Mouse (Mus musculus) MEL (cell line): ENCODE measurements at regions not wholly inside any gene's neighbourhood (a gene's known extent, or its start where the extent isn't known, plus 50 kb on each side); places are given as distances from the start of the nearest gene placed in this dataset.

Experiments used
- DNase-seq: peaks from one replicate; pipeline ENCODE4 v3.0.0; 2011; ENCODE audit warnings: low read depth, low spot score
- H3K27ac ChIP-seq: 2 replicates; pipeline ENCODE4 v1.5.1; 2012; ENCODE audit warnings: low read depth, mild to moderate bottlenecking, control low read depth, low read length, moderate library complexity; ENCODE audit not compliant: control insufficient read depth
- H3K27me3 ChIP-seq, 2 experiments: fragments of 150-350 bp in 1 of 2; sonication (generic) in 1 of 2; 2 replicates each; pipeline ENCODE4 v1.6.1; 2012; ENCODE audit warnings: low read length in 2 of 2, mild to moderate bottlenecking in 2 of 2, improper control_type of control experiment in 1 of 2, moderate library complexity in 1 of 2; ENCODE audit not compliant: insufficient read depth in 2 of 2, control insufficient read depth in 1 of 2
- H3K36me3 ChIP-seq, 2 experiments: 2 replicates each; pipeline ENCODE4 v1.6.1; 2012 to 2014; ENCODE audit warnings: low read length in 2 of 2, improper control_type of control experiment in 1 of 2, inconsistent platforms in 1 of 2, mild to moderate bottlenecking in 1 of 2; ENCODE audit not compliant: insufficient read depth in 2 of 2, control insufficient read depth in 1 of 2
- H3K4me1 ChIP-seq, 2 experiments: fragments of 150-350 bp in 1 of 2; sonication (generic) in 1 of 2; 2 replicates each; pipeline ENCODE4 v1.6.1; 2012; ENCODE audit warnings: low read length in 2 of 2, improper control_type of control experiment in 1 of 2, mild to moderate bottlenecking in 1 of 2; ENCODE audit not compliant: insufficient read depth in 2 of 2, control insufficient read depth in 1 of 2
- H3K4me3 ChIP-seq, 2 experiments: fragments of 150-350 bp in 1 of 2; sonication (generic) in 1 of 2; 2 replicates each; pipeline ENCODE4 v1.5.1; 2012; ENCODE audit warnings: low read depth in 2 of 2, low read length in 2 of 2, mild to moderate bottlenecking in 2 of 2, moderate library complexity in 2 of 2, control low read depth in 1 of 2, improper control_type of control experiment in 1 of 2; ENCODE audit not compliant: control insufficient read depth in 1 of 2, insufficient read depth in 1 of 2
- H3K79me2 ChIP-seq: 2 replicates; pipeline ENCODE4 v1.6.1; 2012; ENCODE audit warnings: mild to moderate bottlenecking, low read length, moderate library complexity; ENCODE audit not compliant: control insufficient read depth, poor library complexity, insufficient read depth
- H3K9ac ChIP-seq: 2 replicates; pipeline ENCODE4 v1.6.1; 2012; ENCODE audit warnings: low read depth, mild to moderate bottlenecking, control low read depth, low read length, moderate library complexity; ENCODE audit not compliant: control insufficient read depth, poor library complexity, severe bottlenecking
- H3K9me3 ChIP-seq: fragments of 150-350 bp; sonication (generic); replicated peaks from 2 replicates; pipeline ENCODE4 v1.6.1; 2012; ENCODE audit warnings: mild to moderate bottlenecking, low read length, improper control_type of control experiment, moderate library complexity; ENCODE audit not compliant: insufficient read depth
- BHLHE40 ChIP-seq: IDR thresholded peaks from 2 replicates; pipeline ENCODE4 v1.6.1; 2012; ENCODE audit warnings: low read depth, mild to moderate bottlenecking, inconsistent platforms, low read length, improper control_type of control experiment, borderline replicate concordance
- CHD1 ChIP-seq: IDR thresholded peaks from 2 replicates; pipeline ENCODE4 v1.6.1; 2012; ENCODE audit warnings: low read depth, mild to moderate bottlenecking, inconsistent platforms, low read length, improper control_type of control experiment
- CHD2 ChIP-seq: IDR thresholded peaks from 2 replicates; pipeline ENCODE4 v1.6.1; 2011; ENCODE audit warnings: low read length, improper control_type of control experiment
- CTCF ChIP-seq, 3 experiments: IDR thresholded peaks in 2 of 3; conservative IDR thresholded peaks in 1 of 3; 2 replicates each; pipeline ENCODE4 v1.5.1; 2011 to 2012; ENCODE audit warnings: low read length in 3 of 3, low read depth in 2 of 3, mild to moderate bottlenecking in 2 of 3, improper control_type of control experiment in 1 of 3, inconsistent platforms in 1 of 3, mixed read lengths in 1 of 3, moderate library complexity in 1 of 3; ENCODE audit not compliant: control insufficient read depth in 1 of 3, insufficient read depth in 1 of 3, poor library complexity in 1 of 3, severe bottlenecking in 1 of 3
- ELF1 ChIP-seq: IDR thresholded peaks from 2 replicates; pipeline ENCODE4 v1.6.1; 2014; ENCODE audit warnings: low read depth, mild to moderate bottlenecking, inconsistent platforms, low read length, improper control_type of control experiment, moderate library complexity
- EP300 ChIP-seq, 2 experiments: IDR thresholded peaks; 2 replicates each; pipeline ENCODE4 v1.6.1; 2011; ENCODE audit warnings: improper control_type of control experiment in 2 of 2, low read length in 2 of 2, low read depth in 1 of 2, mild to moderate bottlenecking in 1 of 2
- GABPA ChIP-seq: IDR thresholded peaks from 2 replicates; pipeline ENCODE4 v1.6.1; 2012; ENCODE audit warnings: low read depth, mild to moderate bottlenecking, inconsistent platforms, low read length, improper control_type of control experiment, moderate library complexity
- GATA1 ChIP-seq: IDR thresholded peaks from 2 replicates; pipeline ENCODE4 v1.6.1; 2011; ENCODE audit warnings: low read depth, low read length, improper control_type of control experiment
- HCFC1 ChIP-seq: IDR thresholded peaks from 2 replicates; pipeline ENCODE4 v1.6.1; 2012; ENCODE audit warnings: low read depth, mild to moderate bottlenecking, inconsistent platforms, low read length, improper control_type of control experiment, moderate library complexity
- JUND ChIP-seq: IDR thresholded peaks from 2 replicates; pipeline ENCODE4 v1.6.1; 2011; ENCODE audit warnings: low read depth, mild to moderate bottlenecking, improper control_type of control experiment, low read length
- MAFK ChIP-seq: IDR thresholded peaks from 2 replicates; pipeline ENCODE4 v1.6.1; 2011; ENCODE audit warnings: low read depth, mild to moderate bottlenecking, low read length, improper control_type of control experiment, borderline replicate concordance
- MEF2A ChIP-seq: IDR thresholded peaks from 2 replicates; pipeline ENCODE4 v1.6.1; 2014; ENCODE audit warnings: low read depth, mild to moderate bottlenecking, inconsistent platforms, low read length, improper control_type of control experiment; ENCODE audit not compliant: poor library complexity, insufficient replicate concordance, severe bottlenecking; ENCODE audit errors: extremely low read depth
- MXI1 ChIP-seq: IDR thresholded peaks from 2 replicates; pipeline ENCODE4 v1.6.1; 2011; ENCODE audit warnings: mild to moderate bottlenecking, low read depth, low read length, improper control_type of control experiment
- MYB ChIP-seq: IDR thresholded peaks from 2 replicates; pipeline ENCODE4 v1.6.1; 2011; ENCODE audit warnings: mild to moderate bottlenecking, low read depth, low read length, improper control_type of control experiment
- NELFE ChIP-seq: IDR thresholded peaks from 2 replicates; pipeline ENCODE4 v1.6.1; 2011; ENCODE audit warnings: low read depth, low read length, improper control_type of control experiment
- POLR2AphosphoS2 ChIP-seq: IDR thresholded peaks from 2 replicates; pipeline ENCODE4 v1.6.1; 2011; ENCODE audit warnings: low read length, improper control_type of control experiment
- RCOR1 ChIP-seq: IDR thresholded peaks from 2 replicates; pipeline ENCODE4 v1.6.1; 2012; ENCODE audit warnings: low read depth, mild to moderate bottlenecking, inconsistent platforms, low read length, improper control_type of control experiment
- TAL1 ChIP-seq: IDR thresholded peaks from 2 replicates; pipeline ENCODE4 v1.6.1; 2012; ENCODE audit warnings: mild to moderate bottlenecking, inconsistent platforms, low read length, moderate library complexity, mixed read lengths
- TBP ChIP-seq: IDR thresholded peaks from 2 replicates; pipeline ENCODE4 v1.8.0; 2011; ENCODE audit warnings: low read depth, low read length, improper control_type of control experiment
- TCF12 ChIP-seq: IDR thresholded peaks from 2 replicates; pipeline ENCODE4 v1.6.1; 2014; ENCODE audit warnings: low read depth, mild to moderate bottlenecking, inconsistent platforms, low read length, improper control_type of control experiment, moderate library complexity
- USF1 ChIP-seq: IDR thresholded peaks from 2 replicates; pipeline ENCODE4 v1.6.1; 2014; ENCODE audit warnings: low read depth, mild to moderate bottlenecking, inconsistent platforms, low read length, improper control_type of control experiment, moderate library complexity
- USF2 ChIP-seq, 2 experiments: IDR thresholded peaks; 2 replicates each; pipeline ENCODE4 v1.6.1; 2011 to 2012; ENCODE audit warnings: improper control_type of control experiment in 2 of 2, low read length in 2 of 2, borderline replicate concordance in 1 of 2, inconsistent platforms in 1 of 2, low read depth in 1 of 2, mild to moderate bottlenecking in 1 of 2; ENCODE audit not compliant: insufficient read depth in 1 of 2
- ZC3H11A ChIP-seq: IDR thresholded peaks from 2 replicates; pipeline ENCODE4 v1.6.1; 2012; ENCODE audit warnings: low read depth, mild to moderate bottlenecking, inconsistent platforms, low read length, improper control_type of control experiment
- ZKSCAN1 ChIP-seq: IDR thresholded peaks from 2 replicates; pipeline ENCODE4 v1.6.1; 2012; ENCODE audit warnings: low read depth, mild to moderate bottlenecking, inconsistent platforms, low read length, improper control_type of control experiment, moderate library complexity
- ZMIZ1 ChIP-seq: IDR thresholded peaks from 2 replicates; pipeline ENCODE4 v1.6.1; 2012; ENCODE audit warnings: low read depth, mild to moderate bottlenecking, inconsistent platforms, low read length, improper control_type of control experiment, moderate library complexity

DNA sequence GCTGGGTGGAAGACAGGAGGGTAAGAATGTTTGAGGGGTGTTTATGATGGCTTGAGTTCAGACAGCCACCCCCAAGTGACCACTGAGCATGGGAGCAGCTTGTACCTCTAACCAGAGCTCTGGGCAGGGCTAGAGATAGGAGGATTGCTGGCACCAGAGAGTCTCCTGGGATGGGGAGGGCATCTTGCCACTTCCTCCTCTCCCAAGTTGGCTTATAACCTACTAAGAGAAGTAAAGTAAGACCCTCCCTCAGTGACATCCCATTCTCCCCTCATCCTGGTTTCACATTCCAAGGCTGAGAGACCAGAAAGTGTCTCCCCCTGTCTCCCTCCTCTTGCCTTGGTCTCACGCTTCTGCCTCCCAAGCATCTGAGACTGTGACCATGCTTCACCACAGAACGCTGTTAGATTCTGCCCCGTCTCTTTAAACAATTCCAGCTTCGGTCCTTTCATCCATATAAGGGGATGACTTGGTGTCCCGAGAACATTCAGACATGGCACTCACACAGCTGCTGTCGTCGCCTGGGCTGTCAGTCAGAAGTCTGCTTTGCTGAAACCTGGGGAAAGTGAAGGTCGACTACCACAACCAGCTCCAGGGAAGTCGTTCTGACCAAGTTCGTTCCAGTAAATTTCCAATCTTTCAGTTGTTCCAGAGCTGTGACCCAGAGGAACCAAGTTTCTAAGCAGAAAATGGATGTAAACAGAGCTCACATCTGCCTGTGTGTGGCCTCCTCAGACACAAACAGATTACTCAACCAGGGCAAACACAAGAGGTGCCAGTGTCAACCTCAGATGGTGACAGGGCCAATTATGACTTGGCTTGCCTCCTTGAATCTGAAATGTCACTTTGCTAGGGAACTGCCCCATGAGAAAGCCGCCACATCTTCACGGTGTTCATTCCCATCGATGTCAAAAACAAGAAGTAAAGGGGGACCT is 85.3 kb upstream of the Rbms3 start:
- no peaks in the 10 kb centered on the region for H3K9me3 ChIP-seq
- DNase-seq, result no peak

DNA sequence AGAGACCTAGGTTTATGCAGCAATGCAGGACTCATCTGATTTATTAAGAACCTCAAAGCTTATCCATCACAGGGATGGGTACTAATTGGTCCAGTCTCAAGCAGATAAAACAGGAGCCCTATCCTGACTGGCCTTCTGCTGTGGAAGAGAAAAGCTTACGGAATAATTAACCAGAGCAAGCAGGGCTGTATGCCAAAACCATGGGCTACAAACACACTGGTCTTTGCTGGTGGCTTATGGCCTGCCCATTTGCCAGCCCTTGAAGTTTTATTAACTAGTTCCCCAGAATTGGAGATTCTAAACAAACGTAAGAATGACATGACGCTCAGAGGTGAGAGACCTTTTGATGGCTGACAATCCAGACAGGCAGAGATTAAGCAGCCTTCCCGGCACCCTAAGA is 83.4 kb upstream of the Rbms3 start:
- Histone ChIP-seq H3K4me3 (no peak overlapping the region), H3K4me1 (no peaks in the 10 kb centered on the region), H3K36me3 (no peaks in the 10 kb centered on the region), H3K79me2 (no peaks in the 10 kb centered on the region), H3K9ac (no peak overlapping the region), H3K9me3 (no peaks in the 10 kb centered on the region), H3K27ac (no peak overlapping the region), H3K27me3 (no peaks in the 10 kb centered on the region)
- DNase-seq, result no peak
- no peak for TF ChIP-seq ZMIZ1
- no peak for TF ChIP-seq TBP
- TF ChIP-seq MEF2A, result no peak
- no peak for TF ChIP-seq MXI1
- TF ChIP-seq USF2 (IDR thresholded peaks at IDR 0.05; ENCODE audit: borderline replicate concordance in 1 of 2, insufficient read depth in 1 of 2, low read depth in 1 of 2, low read length in 2 of 2), result no peak
- TF ChIP-seq EP300 (IDR thresholded peaks at IDR 0.05; ENCODE audit: low read depth in 1 of 2, low read length in 2 of 2), result no peak
- TF ChIP-seq USF1, result no peak
- no peak for TF ChIP-seq ZKSCAN1
- TF ChIP-seq ZC3H11A, result no peak
- no peak for TF ChIP-seq JUND
- TF ChIP-seq BHLHE40, result no peak
- TF ChIP-seq RCOR1, result no peak
- no peak for TF ChIP-seq HCFC1
- TF ChIP-seq GABPA, result no peak
- no peak for TF ChIP-seq GATA1
- no peak for TF ChIP-seq TAL1
- TF ChIP-seq CTCF (IDR thresholded peaks at IDR 0.05 in 2 of 3, conservative IDR thresholded peaks at IDR 0.05 in 1 of 3; ENCODE audit: control insufficient read depth in 1 of 3, insufficient read depth in 1 of 3, low read depth in 2 of 3, low read length in 3 of 3, poor library complexity in 1 of 3, severe bottlenecking in 1 of 3), result no peak
- no peak for TF ChIP-seq MYB

More for the DNA sequence above, 85.3 kb upstream of the Rbms3 start:
- Histone ChIP-seq H3K9ac (no peak overlapping the region), H3K27ac (no peak overlapping the region), H3K36me3 (no peaks in the 10 kb centered on the region), H3K79me2 (no peaks in the 10 kb centered on the region), H3K4me3 (no peak overlapping the region), H3K27me3 (no peaks in the 10 kb centered on the region), H3K4me1 (no peaks in the 10 kb centered on the region)
- no peak for TF ChIP-seq TBP
- TF ChIP-seq POLR2AphosphoS2, result no peak
- TF ChIP-seq GABPA, result no peak
- TF ChIP-seq CHD1, result no peak
- TF ChIP-seq MAFK, result no peak
- no peak for TF ChIP-seq ZKSCAN1
- no peak for TF ChIP-seq ELF1
- TF ChIP-seq JUND, result no peak
- TF ChIP-seq ZC3H11A, result no peak
- TF ChIP-seq MXI1, result no peak
- TF ChIP-seq NELFE, result no peak
- TF ChIP-seq GATA1, result no peak
- no peak for TF ChIP-seq TCF12
- no peak for TF ChIP-seq CHD2
